Mouse (Mus musculus) kidney, postnatal 10 days (tissue): Measurements from ENCODE around the gene Ccdc85c.

ENCODE experiments used
- DNase-seq: peaks from one replicate; pipeline ENCODE4 v3.0.0; 2021; ENCODE audit warnings: mixed read lengths

Gene Ccdc85c

GRCm38 (mm10) chr12:108215090-108215489 is 60.1 kb downstream of the Ccdc85c start:
- no peak for DNase-seq

- DNase-seq: no peak
These were observed 61.9 kb downstream of the Ccdc85c start for GRCm38 (mm10) chr12:108213090-108214041.

GRCm38 (mm10) chr12:108212476-108212875 is 62.7 kb downstream of the Ccdc85c start:
- no peak for DNase-seq

- DNase-seq: no peak
These were observed 63.2 kb downstream of the Ccdc85c start for GRCm38 (mm10) chr12:108212071-108212470.

- DNase-seq: no peak
These were observed 64.6 kb downstream of the Ccdc85c start for GRCm38 (mm10) chr12:108210623-108211022.

GRCm38 (mm10) chr12:108208726-108209438 is 66.3 kb downstream of the Ccdc85c start:
- peak; percentile 88 for DNase-seq

GRCm38 (mm10) chr12:108208216-108208615 is 67.0 kb downstream of the Ccdc85c start:
- DNase-seq: no peak

GRCm38 (mm10) chr12:108206641-108207040 is 68.6 kb downstream of the Ccdc85c start:
- DNase-seq: peak; percentile 91

GRCm38 (mm10) chr12:108204978-108205377 is 70.2 kb downstream of the Ccdc85c start:
- DNase-seq: no peak

- DNase-seq: no peak
These were observed 71.3 kb downstream of the Ccdc85c start for GRCm38 (mm10) chr12:108203895-108204294.

- no peak for DNase-seq
These were observed 75.1 kb downstream of the Ccdc85c start for GRCm38 (mm10) chr12:108200094-108200493.

GRCm38 (mm10) chr12:108198447-108198846 is 76.8 kb downstream of the Ccdc85c start:
- DNase-seq: no peak

GRCm38 (mm10) chr12:108195761-108196160 is 79.5 kb downstream of the Ccdc85c start:
- no peak for DNase-seq

- no peak for DNase-seq
These were observed 81.3 kb downstream of the Ccdc85c start for GRCm38 (mm10) chr12:108193878-108194277.

- no peak for DNase-seq
These were observed 87.6 kb downstream of the Ccdc85c start for GRCm38 (mm10) chr12:108187541-108188091.

GRCm38 (mm10) chr12:108181716-108182115 is 93.5 kb downstream of the Ccdc85c start:
- DNase-seq: no peak

GRCm38 (mm10) chr12:108179321-108180266 is 95.6 kb downstream of the Ccdc85c start, which contains the start of gene Ccnk:
Ccnk (plus strand) TSS chr12:108179579.
- DNase-seq: peak; percentile 100

GRCm38 (mm10) chr12:108179246-108179320 is 96.1 kb downstream of the Ccdc85c start, which contains the start of gene Setd3:
Setd3 (minus strand) TSS chr12:108179314.
- no peak for DNase-seq

- DNase-seq: peak; percentile 64
These were observed 96.6 kb downstream of the Ccdc85c start for GRCm38 (mm10) chr12:108178331-108179245.

- no peak for DNase-seq
These were observed 98.9 kb downstream of the Ccdc85c start for GRCm38 (mm10) chr12:108176366-108176765.
